Mouse (Mus musculus) ovary, postnatal 10 days (tissue): ENCODE data around the gene Otub1.

Experiments
- DNase-seq: peaks from one replicate; pipeline ENCODE4 v3.0.0; 2022; ENCODE audit warnings: low spot score

The Otub1 gene

GRCm38 (mm10) chr19:7209907-7210646, 4.0 kb upstream of the Otub1 start:
- DNase-seq = no peak

DNA sequence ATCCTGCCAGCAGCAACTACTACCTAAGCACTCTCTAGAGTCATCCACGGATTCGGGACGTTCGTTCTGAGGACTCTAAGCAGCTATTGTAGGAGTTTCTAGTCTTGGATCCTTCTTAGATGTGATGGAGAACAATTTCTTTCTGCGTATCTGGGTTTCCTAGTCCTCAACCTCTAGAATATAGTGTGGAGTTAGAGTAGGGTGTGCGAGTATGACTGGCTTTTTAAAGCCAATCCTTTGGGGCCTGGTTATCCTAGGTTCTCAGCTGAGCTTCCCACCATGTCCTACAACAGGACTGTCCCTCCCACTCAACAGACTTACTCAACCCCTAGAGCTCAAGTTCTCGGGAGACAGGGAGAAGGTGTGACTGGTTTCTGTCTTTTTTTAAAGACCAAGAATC, 790 bp downstream of the Otub1 start:
- no peak for DNase-seq

GRCm38 (mm10) chr19:7204898-7205297, 1.2 kb downstream of the Otub1 start:
- no peak for DNase-seq

- no peak for DNase-seq
Measured at GRCm38 (mm10) chr19:7200427-7200826, 5.7 kb downstream of the Otub1 start.

DNA sequence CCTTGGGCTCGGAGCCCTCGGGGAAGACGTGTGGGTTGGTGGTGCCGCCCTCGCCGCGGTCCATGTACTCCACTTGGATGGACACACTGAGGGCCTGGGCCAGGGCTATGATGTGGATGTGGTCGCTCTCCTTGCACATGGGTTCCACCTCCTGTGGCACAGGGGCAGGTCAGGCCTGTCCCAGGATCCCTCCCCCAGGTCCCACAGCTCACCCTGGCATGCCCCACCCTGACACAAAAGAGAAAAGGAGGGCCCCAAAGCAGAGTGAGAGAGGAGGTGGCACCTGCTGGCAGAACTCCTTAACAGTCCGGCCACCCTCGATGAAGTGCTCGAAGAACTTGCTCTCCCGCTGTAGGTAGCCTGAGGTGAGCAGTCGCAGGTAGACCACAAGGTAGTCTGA, 7.0 kb downstream of the Otub1 start:
- no peak for DNase-seq

DNA sequence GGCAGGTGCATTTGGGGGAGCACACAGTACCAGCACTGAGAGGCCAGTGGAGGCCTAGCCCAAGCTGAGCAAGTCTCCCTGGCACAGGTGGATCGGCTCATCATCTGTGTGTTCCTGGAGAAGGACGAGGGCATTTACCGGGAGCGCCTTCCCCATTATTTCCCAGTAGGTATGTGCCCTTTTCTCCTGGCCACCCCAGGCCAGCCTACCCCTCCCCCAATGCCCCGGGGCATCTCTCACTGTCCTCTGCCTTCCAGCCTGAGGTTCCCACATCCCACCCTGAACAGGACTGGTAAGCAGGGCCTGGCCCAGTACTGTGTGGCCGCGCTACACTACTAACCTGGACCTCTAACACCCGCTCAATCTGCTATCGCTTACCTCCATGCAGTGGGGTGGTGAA, 8.7 kb downstream of the Otub1 start:
- no peak for DNase-seq

DNA sequence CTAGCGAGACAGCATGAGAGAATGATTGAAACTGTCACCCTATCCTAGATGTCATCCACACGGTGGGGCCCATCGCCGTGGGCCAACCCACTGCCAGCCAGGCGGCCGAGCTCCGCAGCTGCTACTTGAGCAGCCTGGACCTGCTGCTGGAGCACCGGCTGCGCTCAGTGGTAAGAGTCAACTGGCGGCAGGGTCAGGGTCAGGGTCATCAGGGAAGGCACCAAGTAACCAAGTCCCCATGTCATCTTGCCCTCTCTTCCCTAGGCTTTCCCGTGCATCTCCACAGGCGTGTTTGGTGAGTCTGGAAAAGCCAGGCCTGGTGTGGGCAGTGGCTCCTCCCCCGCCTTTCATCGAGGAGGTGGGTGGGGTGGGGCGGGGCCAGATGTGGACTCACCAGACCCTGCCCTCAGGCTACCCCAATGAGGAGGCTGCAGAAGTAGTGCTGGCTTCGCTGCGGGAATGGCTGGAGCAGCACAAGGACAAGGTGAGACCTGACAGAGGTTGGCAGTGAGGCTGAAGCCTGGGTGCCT, 9.3 kb downstream of the Otub1 start:
- DNase-seq = no peak

DNA sequence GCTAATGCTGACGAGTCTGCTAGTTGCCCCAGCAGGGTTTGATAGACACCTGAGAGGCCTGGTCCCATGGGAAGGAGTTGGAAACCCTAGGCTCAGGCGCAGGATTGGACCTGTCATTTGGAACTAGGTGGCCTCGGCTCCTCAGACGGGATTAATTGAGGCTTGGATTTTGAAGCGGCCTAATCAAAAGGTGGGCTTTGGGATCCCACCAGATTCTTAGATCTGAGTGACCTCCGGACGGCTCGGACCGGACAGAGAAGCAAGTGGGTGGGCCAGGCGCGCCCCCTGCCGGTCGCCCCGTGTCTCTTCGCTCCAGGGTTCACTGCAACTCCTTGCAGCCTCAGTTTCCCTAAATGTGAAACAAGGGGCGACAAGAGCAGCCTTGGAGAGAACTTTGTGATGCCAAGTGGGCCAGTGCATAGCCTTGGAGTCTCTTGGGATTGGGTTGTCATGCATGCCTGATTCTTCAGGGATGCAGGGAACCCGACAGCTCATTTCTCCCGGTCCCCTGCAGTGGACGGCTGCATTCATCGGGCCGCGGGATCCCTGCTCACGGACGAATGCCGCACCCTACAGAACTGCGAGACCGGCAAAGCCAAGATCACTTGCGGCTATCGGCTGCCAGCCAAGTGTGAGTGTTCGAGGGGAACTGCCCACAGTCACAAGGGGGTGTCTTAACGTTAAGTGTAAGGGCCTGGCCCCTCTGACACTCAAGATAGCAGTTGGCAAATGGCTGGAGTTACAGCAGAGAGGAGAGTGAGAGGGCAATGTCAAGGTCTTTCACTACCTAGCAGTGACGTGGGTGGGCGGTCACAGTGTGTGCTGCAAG, 10.0 kb downstream of the Otub1 start:
- peak; percentile 43 for DNase-seq

DNA sequence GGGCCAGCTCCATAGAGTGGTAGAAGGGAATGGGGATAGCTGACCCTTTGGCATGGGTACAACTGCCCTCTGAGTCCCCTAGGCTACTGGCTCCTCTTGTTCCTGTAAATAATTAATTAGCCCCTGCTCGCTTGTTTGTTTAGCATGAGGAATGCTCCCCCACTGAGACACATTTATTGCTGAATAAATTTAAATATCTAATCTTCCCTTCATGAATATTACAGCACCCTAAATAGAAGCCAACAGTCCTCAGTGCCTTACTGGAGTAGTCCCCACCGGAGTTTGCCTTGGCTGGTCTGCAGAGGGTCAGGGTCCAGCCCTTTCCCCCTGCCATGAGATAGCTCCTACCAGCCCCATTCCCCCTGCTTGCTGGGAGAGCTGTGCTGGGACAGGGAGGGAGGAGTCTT, 13.6 kb downstream of the Otub1 start:
- no peak for DNase-seq

GRCm38 (mm10) chr19:7191639-7192038, 14.5 kb downstream of the Otub1 start:
- no peak for DNase-seq

DNA sequence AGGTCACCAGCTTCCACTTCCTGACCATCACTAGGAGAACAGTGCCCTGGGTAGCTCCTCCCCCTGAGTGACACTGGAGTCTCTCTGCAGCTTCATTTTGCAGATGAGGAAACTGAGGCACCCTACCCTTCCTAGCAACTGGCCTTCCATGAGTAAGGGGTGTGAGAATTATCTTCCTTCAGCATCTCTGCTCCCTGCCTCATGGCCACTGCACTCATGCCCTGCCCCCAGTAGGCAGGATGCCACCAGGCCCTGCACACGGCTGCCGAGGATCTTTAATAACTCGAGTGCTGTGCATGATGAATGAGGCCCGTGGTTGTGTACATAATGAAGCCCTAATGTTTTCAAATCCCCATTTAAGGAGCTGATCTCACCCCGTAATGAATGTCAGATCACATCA, 15.1 kb downstream of the Otub1 start:
- DNase-seq = no peak

- DNase-seq = no peak
Measured at GRCm38 (mm10) chr19:7189026-7189425, 17.1 kb downstream of the Otub1 start.

GRCm38 (mm10) chr19:7187157-7187556, 19.0 kb downstream of the Otub1 start:
- DNase-seq = no peak

GRCm38 (mm10) chr19:7185715-7186291, 20.3 kb downstream of the Otub1 start:
- no peak for DNase-seq

DNA sequence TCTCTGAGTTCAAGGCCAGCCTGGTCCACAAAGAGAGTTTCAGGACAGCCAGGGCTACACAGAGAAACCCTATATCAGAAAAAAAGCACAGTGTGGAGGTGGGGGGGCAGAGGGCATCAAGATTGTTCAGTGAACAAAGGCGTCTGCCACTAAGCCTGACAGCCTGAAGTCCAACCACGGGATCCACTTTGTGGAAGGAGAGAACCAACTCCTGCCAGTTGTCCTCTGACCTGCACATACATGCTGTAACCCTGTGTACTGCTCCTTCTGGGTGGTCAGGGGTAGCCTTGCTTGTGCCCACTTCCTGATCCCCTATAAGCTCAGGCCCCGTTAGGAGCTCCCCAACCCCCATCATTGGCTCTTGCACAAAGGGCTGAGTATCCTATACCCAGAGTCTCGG, 21.1 kb downstream of the Otub1 start:
- no peak for DNase-seq

- DNase-seq = no peak
Measured at GRCm38 (mm10) chr19:7183419-7183818, 22.7 kb downstream of the Otub1 start.

- DNase-seq = no peak
Measured at GRCm38 (mm10) chr19:7182273-7182949, 23.7 kb downstream of the Otub1 start.

DNA sequence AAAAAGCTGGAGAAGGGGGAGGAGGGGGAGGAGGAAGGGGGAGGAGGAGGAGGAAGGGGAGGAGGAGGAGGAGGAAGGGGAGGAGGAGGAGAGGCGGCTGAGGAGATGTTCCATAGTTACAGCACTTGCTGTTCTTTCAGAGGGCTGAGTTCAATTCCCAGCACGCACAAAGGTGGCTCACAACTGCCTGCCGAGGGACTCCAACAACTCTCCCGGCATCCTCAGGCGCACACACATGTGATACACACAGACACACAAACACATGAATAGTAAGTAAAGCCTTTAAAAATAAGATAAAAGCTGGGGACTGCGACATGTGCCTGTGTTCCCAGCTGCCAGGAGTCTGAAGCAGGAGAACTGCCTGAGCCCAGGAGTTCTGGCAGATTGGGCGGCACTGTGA, 24.6 kb downstream of the Otub1 start:
- DNase-seq = no peak

DNA sequence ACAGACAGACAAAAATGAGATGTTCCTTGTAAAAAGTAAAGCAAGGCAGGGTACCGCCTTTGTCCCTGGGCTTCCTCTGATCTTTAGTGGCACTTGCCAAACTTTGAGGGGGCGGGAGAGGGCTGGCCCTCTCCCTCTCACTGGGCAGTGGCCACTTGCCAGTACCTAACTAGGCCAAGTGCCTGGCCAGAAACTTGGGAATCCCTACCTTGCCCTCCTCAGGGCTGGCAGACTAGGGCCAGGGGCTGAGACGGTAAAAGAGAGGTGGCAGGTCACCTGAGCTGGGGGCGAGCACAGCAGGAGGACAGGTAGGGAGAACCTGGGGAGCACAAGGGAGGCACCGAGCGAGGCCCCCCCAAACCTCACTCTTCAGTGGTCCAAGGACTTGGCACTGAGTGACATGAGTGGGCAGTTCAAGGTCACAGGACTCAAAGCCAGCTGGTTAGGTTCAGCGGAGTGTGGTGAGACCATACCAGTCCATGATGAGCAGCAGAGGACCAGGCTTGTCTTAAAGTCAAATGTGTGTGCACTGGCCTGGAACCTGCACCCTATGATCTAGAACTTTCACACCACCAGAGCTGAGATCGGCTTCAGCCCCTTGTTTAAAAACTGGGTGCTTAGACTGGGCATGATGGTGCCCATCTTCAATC, 25.2 kb downstream of the Otub1 start:
- DNase-seq = no peak

DNA sequence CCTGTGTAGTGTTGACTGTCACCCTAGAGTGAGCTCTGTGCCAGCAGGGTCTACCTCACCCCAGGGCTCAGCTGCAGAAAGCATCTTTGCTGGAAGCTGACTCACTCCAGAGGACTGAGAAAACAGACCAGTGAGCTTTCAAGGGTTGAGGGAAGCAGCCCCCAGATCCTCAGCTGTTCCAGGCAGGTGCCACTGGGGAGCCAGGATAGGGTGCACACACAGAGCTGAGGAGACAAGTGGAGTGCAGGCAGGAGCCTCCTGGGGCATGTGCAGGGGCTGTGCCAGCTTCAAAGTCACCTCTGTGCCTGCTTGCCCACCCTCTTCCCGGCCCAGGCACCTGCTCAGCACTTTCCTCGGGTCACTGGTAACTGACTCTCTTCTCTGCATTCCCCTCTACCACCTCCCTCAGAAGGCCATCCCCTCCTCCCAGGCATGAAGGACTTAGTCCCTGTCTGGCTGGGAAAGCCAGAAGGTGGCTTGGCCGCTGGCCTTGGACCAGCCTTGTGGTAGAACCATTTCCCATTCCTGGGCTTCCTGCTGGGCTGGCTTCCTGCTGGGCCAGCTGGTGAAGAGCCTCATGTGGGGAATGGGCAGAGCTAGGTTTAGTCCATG, 27.2 kb downstream of the Otub1 start:
- no peak for DNase-seq

GRCm38 (mm10) chr19:7177804-7178511, 28.2 kb downstream of the Otub1 start:
- DNase-seq = no peak
